Mouse (Mus musculus) G1E (cell line): ENCODE measurements around the gene C1qtnf7.

ENCODE experiments used
- CTCF ChIP-seq: IDR thresholded peaks from 2 replicates; pipeline ENCODE4 v1.5.1; 2012; ENCODE audit warnings: low read depth, low read length, inconsistent platforms, mixed read lengths
- GATA1 ChIP-seq: IDR thresholded peaks from 2 replicates; pipeline ENCODE4 v1.6.1; 2012; ENCODE audit warnings: borderline replicate concordance, low read length, inconsistent platforms, mixed read lengths
- POLR2AphosphoS5 ChIP-seq: IDR thresholded peaks from 2 replicates; pipeline ENCODE4 v1.6.1; 2012; ENCODE audit warnings: low read depth, low read length, inconsistent platforms; ENCODE audit not compliant: insufficient replicate concordance

DNA sequence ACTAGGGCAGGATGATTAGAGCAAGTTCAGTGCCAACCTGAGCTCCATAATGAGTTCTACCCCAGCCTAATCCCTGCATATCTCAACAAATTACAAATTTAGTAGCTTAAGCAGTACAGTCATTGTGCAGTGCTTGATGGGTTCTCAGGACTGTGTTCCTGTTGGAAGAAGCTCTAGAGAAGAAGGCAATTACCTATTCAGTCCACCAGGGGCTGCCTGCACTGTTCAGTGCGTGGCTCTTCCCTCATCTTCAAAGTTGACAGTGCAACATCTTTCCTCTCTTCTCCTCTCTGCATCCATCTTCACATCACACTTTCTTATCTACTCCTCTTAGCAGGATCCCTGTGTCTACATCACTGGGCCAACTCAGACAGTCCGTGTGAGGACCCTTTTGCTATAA lies 67.5 kb downstream of the C1qtnf7 start:
- TF ChIP-seq CTCF = peak; percentile 18; the same call in 1 of the 2 replicates
- no peak for TF ChIP-seq POLR2AphosphoS5
- no peak for TF ChIP-seq GATA1
